Mouse (Mus musculus): ENCODE measurements around the gene Fat3. TPM values are rescaled to one million over a fixed set of nuclear protein-coding genes. Genes with fewer than 3 reads are reported as not detected.

The Fat3 gene
- polyA plus RNA-seq, 1 experiment from 2014 or later = 1.2 TPM

DNA sequence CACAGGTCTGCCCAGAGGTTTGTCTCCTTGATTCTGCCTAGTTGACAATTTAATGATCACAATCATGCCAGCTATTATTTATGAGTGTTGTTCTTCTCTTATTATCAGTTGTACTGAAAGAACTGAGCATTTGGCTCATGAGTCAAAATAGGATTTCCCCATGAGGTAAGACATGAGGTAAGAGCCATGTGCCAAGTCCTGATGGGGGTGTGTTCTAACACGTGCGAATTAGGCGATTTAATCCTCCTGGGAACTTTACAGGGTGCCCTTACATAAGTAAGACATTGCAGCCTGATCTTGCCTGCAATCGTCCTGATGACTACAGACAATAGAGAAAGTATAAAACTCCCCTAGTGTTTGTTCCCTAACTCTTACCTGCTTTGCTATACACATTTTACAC, 631.6 kb downstream of the Fat3 start:
- Histone ChIP-seq H3K4me1 (no peaks in the 10 kb centered on the region), H3K27me3 (replicated peaks) (0 out of 2 replicates have a peak, but pooled peaks cover 3% of the 10 kb centered on the region), H3K27ac (no peak overlapping the region), H3K4me3 (replicated peaks) (no peak overlapping the region), H3K9ac (no peak overlapping the region), H3K4me2 (no peak overlapping the region), H3K36me3 (no peaks in the 10 kb centered on the region), H3K9me3 (no peaks in the 10 kb centered on the region)
- 60% methylated on average over 4 of the region's 4 CpGs for WGBS
- ATAC-seq (ENCODE audit: insufficient read depth, low FRiP score, low read depth) = no peak

DNA sequence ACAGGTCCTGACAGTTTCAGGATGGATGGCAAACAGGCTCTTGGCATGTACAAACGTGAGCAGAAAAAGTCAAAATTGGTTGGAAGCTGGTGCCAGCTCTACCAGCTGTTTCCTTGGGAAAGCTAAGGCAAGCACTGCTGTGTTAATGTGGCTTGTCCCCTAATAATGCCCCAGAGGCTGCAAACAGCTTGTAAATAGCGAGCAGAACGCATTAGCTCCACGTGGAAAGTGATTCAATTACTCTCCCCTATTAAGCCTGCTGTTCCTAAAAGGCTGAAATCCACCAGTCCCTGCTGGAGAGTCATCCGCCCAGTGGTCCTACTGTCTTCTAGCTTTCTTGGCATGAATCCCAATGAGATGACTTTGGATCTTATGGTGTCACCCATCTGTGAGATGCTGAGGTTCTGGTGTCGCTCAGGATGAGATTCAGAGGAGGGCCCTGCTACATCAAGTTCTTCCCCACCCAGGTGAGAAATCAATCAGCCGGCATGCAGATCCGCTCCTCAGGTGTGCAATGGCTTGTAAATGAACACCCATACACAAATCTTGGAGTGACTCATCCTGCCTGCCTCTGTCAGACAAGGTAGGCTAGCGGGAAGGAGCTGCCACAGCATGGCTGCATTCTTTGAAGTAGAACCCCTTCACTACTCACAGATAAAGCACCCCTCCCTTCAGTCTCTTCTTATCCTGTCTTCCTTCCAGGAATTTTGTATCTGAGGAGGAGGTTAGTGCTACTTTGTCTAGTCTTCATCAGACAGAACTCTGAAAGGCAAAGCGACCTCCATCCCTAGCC, 634.6 kb downstream of the Fat3 start:
- 64% methylated on average over 10 of the region's 10 CpGs for WGBS
- Histone ChIP-seq H3K9ac (no peak overlapping the region), H3K9me3 (no peaks in the 10 kb centered on the region), H3K4me1 (no peaks in the 10 kb centered on the region), H3K27ac (no peak overlapping the region), H3K36me3 (no peaks in the 10 kb centered on the region), H3K4me2 (no peak overlapping the region), H3K27me3 (replicated peaks) (no peaks in the 10 kb centered on the region), H3K4me3 (replicated peaks) (no peak overlapping the region)
- no peak for ATAC-seq (ENCODE audit: insufficient read depth, low FRiP score, low read depth)

DNA sequence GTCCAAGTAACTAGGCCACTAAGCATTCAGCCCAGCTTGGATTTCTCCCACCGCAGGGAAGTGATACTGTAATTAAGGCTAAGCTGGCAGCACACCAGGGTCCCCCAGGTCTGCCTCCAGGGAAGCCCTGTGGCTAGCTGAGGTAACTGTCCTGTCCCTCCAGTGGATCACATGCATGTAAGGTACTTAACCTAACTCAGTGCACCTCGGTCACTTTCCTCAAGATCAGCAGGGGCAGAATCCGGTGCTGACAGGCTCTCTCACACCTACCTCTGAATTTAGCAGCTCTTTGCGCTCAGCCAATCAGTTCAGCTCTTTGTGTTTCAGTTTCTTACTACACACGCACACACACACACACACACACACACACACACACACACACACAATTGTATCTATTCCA, 639.7 kb downstream of the Fat3 start:
- Histone ChIP-seq H3K36me3 (no peaks in the 10 kb centered on the region), H3K4me3 (replicated peaks) (no peak overlapping the region), H3K4me1 (no peaks in the 10 kb centered on the region), H3K4me2 (no peak overlapping the region), H3K27ac (no peak overlapping the region), H3K9me3 (no peaks in the 10 kb centered on the region), H3K27me3 (replicated peaks) (no peaks in the 10 kb centered on the region), H3K9ac (no peak overlapping the region)
- ATAC-seq (ENCODE audit: insufficient read depth, low FRiP score, low read depth) = no peak
- WGBS = 70% methylated on average over 5 of the region's 5 CpGs

Measured in stomach, embryonic 15.5 days (tissue).